Mouse (Mus musculus) yolk sac, embryonic 10.5 days (tissue): Measurements from ENCODE around the gene Zfp146.
"Not testable (repeated sequence)": the region's sequence is repeated elsewhere in the genome, so short reads cannot be mapped to it uniquely, and the experiment has no call there.

ENCODE experiments used
- DNase-seq: peaks from one replicate; pipeline ENCODE4 v3.0.0-alpha.2; 2017; ENCODE audit warnings: low spot score

The Zfp146 gene

GRCm38 (mm10) chr7:30189116-30189491 is 19.6 kb upstream of the Zfp146 start:
- no peak for DNase-seq

- no peak for DNase-seq
Observed at GRCm38 (mm10) chr7:30188344-30189115, 19.0 kb upstream of the Zfp146 start.

GRCm38 (mm10) chr7:30184641-30185348 is 15.2 kb upstream of the Zfp146 start:
- no peak for DNase-seq

- peak; percentile 92 for DNase-seq
Observed at GRCm38 (mm10) chr7:30183879-30184289, 14.3 kb upstream of the Zfp146 start, which contains the start of gene Cox7a1. TSS of gene Cox7a1 (plus strand) at chr7:30184144.

DNA sequence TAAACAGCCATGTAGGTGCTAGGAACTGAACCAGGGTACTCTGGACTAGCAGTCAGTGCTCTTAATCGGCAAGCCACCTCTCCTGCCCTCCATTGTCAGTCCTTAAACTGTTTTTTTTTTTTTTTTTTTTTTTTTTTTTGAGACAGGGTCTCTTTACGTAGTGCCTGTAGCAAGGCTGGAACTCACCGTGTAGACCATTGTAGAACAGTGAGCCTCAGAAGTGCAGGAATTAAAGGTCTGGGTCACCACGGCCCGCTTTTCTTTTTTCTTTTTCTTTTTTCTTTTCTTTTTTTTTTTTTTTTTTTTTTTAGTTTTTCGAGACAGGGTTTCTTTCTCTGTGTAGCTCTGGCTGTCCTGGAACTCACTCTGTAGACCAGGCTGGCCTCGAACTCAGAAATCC is 13.6 kb upstream of the Zfp146 start:
- DNase-seq, result not testable (repeated sequence)

- not testable (repeated sequence) for DNase-seq
Observed at GRCm38 (mm10) chr7:30181929-30182328, 12.4 kb upstream of the Zfp146 start.

DNA sequence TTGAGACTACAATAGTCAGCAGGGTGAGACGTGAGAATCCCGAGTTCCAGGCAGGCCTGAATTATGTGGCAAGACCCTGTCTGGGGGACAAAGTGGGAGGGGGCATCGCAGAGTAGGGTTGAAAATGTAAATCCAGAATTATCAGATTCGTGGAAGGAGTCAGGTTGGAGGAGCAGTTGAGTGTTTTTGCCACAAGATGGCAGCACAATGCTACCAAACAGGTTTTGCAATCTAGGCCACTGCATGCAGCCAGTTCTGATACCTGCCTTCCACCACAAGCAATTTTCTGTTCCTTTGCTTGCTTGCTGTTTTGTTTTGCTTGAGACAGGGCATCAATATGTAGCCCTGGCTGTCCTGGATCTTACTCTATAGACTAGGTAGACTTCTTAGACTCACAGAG is 11.8 kb upstream of the Zfp146 start:
- DNase-seq, result peak; percentile 37

DNA sequence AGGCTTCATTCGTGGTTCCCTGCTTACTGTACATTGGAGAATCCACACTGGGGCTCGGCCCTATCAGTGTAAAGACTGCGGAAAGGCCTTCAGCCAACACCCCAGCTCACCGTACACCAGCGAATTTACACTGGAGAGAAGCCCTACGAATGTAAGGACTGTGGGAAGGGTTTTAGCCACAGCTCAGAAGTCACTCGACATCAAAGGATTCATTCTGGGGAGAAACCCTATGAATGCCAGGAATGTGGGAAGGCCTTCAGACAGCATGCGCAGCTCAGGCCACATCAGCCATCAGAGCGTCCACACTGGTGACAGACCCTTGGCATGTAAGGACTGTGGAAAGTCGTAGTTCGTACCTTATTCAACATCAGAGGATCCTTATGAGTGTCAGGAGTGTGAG is 8.7 kb upstream of the Zfp146 start:
- no peak for DNase-seq

DNA sequence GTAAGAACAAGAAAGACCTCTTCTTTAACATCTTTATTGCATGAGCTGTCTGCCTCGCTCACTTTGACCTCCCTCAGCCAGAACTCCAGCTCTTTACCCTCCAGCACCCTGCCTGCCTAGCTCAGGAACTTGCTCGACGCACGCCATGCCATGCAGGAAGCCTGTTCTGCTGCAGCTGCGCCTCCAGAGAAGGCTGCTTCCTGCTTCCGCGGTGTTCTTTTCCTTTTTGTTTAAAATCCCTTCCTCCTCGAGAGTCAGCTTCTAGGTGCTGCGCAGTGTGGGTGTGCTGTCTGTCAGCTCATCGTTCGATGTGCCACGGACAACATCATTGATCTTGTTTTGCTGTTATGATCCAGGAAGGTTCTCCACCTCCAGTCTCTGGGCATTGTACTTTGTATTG is 6.9 kb upstream of the Zfp146 start:
- DNase-seq, result no peak

DNA sequence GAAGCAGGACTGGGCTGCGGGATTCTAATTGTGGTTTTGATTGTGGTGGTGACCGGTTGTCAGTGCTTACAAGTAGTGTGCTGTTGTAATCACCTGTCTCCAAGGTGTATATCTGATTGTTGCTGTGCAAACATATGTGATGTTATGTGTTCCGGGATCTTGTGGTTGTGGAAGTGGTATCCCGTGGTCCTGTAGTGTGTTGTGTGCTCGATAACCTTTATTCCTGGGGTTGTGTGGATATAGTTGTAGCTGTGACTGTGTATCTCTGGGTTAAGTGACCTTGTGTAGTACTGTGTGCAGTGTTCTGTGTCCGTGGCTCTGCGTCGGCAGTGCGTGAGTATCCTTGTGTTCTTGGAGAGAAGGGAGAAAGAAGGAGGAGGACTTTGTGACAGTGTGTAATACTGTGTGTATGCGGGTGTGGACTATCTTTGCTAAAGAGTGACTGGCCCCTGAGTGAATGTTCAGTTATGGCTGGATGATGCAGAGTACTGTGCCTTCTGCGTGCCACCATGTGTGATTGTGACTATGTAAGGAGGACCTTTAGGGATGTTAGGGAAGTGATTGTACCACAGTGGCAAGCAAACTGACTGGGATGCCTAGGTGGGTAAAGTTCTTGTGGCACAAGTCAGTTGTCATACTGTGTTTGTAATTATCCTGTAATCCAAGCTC is 867 bp upstream of the Zfp146 start:
- DNase-seq, result no peak

GRCm38 (mm10) chr7:30168914-30169582 is 502 bp downstream of the Zfp146 start:
- no peak for DNase-seq

GRCm38 (mm10) chr7:30164745-30165144 is 4.8 kb downstream of the Zfp146 start:
- DNase-seq, result no peak

DNA sequence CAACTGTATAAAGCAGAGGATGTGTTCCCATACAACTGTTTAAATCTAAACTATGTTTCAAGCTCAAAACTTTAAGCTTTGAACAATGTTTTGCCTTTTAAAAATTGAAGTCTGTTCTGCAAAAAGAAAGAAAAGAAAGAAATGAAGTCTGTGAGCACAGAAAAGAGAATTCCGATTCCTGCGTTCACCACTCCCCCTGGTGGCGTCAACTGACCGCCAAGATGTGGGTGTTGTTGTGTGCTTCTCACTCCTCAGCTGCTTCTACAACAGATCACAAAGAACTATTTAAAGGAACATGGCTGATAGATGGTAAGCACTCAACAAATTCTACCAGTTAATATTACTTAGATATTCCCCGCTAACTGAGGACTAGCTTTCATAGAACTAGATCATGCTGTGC is 6.4 kb downstream of the Zfp146 start:
- DNase-seq, result no peak

- no peak for DNase-seq
Observed at GRCm38 (mm10) chr7:30155507-30155906, 14.0 kb downstream of the Zfp146 start.

DNA sequence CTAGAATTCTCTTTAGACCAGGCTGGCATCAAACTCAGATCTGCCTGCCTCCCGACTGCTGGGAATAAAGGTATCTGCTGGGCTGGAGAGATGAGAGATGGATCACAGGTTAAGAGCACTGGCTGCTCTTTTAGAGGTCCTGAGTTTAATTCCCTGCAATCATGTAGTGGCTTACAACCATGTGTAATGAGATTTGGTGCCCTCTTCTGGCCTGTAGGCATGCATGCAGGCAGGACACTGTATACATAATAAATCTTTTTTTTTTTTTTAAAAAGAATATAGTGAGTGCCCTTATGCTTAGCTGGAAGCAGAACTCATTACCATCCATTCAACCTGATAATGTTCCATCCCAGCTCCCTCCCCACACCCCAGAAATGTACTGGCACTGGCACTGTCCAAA is 15.5 kb downstream of the Zfp146 start:
- DNase-seq, result no peak

DNA sequence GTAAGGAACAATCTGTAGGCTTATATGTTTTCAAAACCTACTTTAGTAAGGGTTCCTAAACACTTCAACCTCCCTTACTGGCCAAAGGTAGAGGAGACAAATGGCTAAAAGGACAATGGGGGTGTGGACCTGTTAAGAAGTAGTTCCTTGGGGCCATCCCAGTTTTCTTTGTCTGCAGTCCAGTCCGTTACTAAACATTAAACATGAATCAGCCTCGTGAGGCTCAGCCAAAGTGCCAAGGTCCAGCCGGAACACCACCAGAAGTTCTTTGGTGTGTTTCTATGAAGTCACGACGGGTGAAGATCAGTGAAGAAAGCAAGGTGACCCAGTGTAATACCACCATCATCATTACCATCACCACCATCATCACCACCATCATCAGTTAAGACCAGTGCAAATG is 22.5 kb downstream of the Zfp146 start:
- no peak for DNase-seq

- DNase-seq, result peak; percentile 88
Observed at GRCm38 (mm10) chr7:30143555-30144209, 25.9 kb downstream of the Zfp146 start.

DNA sequence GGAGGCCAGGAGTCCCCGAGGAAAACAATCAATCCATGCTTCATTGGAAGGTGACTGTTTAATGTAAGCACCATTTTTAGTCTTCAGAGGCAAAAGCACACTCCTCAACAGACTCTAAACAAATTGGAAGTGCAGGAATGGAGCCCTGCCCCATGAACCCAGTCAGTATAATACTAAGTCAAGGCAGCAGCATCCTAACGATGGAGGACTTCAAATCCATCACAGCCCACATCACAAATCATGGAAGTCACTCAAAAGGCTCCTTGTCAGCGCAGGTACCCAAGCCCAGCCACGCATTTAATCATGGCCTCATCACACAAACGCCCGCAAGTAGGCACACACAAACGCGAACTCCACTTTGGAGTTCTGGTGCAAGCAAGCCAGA is 26.4 kb downstream of the Zfp146 start:
- DNase-seq, result no peak

- DNase-seq, result peak; percentile 38
Observed at GRCm38 (mm10) chr7:30136826-30137225, 32.7 kb downstream of the Zfp146 start.

GRCm38 (mm10) chr7:30132396-30132795 is 37.2 kb downstream of the Zfp146 start:
- no peak for DNase-seq

DNA sequence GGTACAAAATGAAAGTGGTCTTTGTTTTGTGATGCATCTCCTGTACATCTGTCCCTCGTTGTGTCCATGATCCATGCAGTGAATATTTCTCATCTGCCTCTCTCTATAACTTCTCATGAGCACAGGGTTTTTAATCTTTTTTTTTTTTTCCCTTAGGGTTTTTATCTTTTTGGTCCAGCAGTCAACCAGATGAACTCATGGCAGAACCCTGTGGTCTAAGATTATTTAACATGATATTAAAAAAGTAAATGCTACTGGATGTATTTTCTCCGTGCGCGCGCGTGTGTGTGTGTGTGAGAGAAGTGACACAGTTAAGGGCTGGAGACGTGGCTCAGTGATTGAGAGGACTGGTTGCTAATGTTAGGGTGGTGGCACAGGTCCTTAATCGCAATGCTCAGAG is 39.6 kb downstream of the Zfp146 start:
- DNase-seq, result no peak

DNA sequence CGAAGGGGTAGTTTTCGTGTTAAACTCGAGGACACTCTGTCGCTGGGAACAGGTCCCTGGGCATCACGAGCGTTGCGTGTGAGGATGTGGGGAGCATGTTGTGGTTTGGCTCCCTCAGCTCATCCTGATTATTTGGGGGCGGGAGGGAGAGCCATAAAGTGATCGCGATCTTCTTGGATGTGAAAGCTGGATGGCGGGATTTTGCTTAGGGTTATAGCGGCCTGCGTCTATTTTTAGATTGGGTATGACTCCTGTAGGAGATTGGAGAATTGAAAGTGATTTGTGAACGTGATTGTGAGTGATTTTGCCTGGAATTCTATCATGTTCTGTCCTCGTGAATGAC is 47.4 kb downstream of the Zfp146 start:
- no peak for DNase-seq
